Mouse (Mus musculus): ENCODE measurements around the gene Chrna1.

- TF ChIP-seq CTCF (IDR thresholded peaks at IDR 0.05; ENCODE audit: borderline replicate concordance, insufficient read depth, low read length) (peak; percentile 80), POLR2A (IDR thresholded peaks at IDR 0.05; ENCODE audit: low read depth, low read length) (no peak)
These were observed 13.0 kb downstream of the Chrna1 start for GRCm38 (mm10) chr2:73566989-73567605.
